Mouse (Mus musculus): ENCODE measurements around the gene Bcl11a. TPM values are rescaled to one million over a fixed set of nuclear protein-coding genes. Genes with fewer than 3 reads are reported as not detected.

Bcl11a gene
- polyA plus RNA-seq, 1 experiment from 2014 or later, result 66.0 TPM

DNA sequence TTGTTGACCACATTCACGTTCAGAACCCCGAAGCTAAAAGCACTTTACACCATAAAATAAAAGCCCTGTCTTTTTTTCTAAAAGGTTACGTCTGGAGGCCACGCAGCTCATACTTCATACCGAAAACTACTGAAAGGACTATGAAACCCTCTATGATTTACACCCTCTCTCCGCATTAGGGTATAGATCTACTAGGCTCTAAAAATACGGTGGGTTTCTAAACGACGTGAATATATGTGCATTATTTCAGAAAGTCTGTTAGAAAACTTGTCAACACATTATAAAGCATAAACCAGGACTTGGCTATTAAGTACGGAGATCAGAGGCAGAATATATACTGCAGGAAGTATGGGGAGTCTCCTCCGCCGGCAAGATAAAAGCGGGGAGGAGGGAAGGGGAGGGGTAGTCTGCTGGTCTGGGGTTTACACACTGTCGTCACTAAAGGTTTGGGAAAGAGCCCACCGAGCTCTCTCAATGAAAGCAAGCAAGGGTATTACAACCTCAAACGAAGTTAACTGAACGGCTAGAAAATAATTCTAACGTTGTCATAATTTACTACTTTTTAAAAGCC lies 3.8 kb upstream of the Bcl11a start:
- peak overlapping the region; percentile 37 for H3K4me3 ChIP-seq
- peaks cover 4% of the 10 kb centered on the region; the same call in 1 of the 2 replicates for H3K27me3 ChIP-seq
- H3K36me3 ChIP-seq, result no peaks in the 10 kb centered on the region
- under 1% methylated on average over 18 of the region's 18 CpGs for WGBS
- H3K4me1 ChIP-seq, result peaks cover 21% of the 10 kb centered on the region
- H3K9me3 ChIP-seq, result no peaks in the 10 kb centered on the region
- peak overlapping the region; percentile 96 for H3K4me2 ChIP-seq (replicated peaks)
- no peak overlapping the region for H3K9ac ChIP-seq (replicated peaks)
- no peak overlapping the region for H3K27ac ChIP-seq (replicated peaks)
- no peak for ATAC-seq (ENCODE audit: low FRiP score, low read depth)

GRCm38 (mm10) chr11:24074634-24075104 lies 3.2 kb upstream of the Bcl11a start, which contains the start of gene A830031A19Rik:
A830031A19Rik (minus strand) TSS chr11:24075054.
- no peaks in the 10 kb centered on the region for H3K36me3 ChIP-seq
- H3K4me2 ChIP-seq (replicated peaks), result peak within 1 kb of the TSS; percentile 96
- H3K9ac ChIP-seq (replicated peaks), result peak within 1 kb of the TSS; percentile 79
- H3K27ac ChIP-seq (replicated peaks), result peak within 1 kb of the TSS; percentile 96
- H3K4me3 ChIP-seq, result peak within 1 kb of the TSS; percentile 67
- under 1% methylated on average over 11 of the region's 11 CpGs for WGBS
- no peak for ATAC-seq (ENCODE audit: low FRiP score, low read depth)
- peaks cover 21% of the 10 kb centered on the region for H3K4me1 ChIP-seq
- peaks cover 4% of the 10 kb centered on the region; the same call in 1 of the 2 replicates for H3K27me3 ChIP-seq
- no peaks in the 10 kb centered on the region for H3K9me3 ChIP-seq

- Histone ChIP-seq H3K4me1 (peaks cover 25% of the 10 kb centered on the region), H3K27me3 (peaks cover 4% of the 10 kb centered on the region; the same call in 1 of the 2 replicates), H3K9ac (replicated peaks) (peak overlapping the region; percentile 79), H3K4me2 (replicated peaks) (peak overlapping the region; percentile 96), H3K4me3 (peak overlapping the region; percentile 67), H3K9me3 (no peaks in the 10 kb centered on the region), H3K36me3 (no peaks in the 10 kb centered on the region), H3K27ac (replicated peaks) (peak overlapping the region; percentile 96)
- WGBS, result under 1% methylated on average over 17 of the region's 17 CpGs
- no peak for ATAC-seq (ENCODE audit: low FRiP score, low read depth)
These were observed 2.2 kb upstream of the Bcl11a start for GRCm38 (mm10) chr11:24075486-24076126.

DNA sequence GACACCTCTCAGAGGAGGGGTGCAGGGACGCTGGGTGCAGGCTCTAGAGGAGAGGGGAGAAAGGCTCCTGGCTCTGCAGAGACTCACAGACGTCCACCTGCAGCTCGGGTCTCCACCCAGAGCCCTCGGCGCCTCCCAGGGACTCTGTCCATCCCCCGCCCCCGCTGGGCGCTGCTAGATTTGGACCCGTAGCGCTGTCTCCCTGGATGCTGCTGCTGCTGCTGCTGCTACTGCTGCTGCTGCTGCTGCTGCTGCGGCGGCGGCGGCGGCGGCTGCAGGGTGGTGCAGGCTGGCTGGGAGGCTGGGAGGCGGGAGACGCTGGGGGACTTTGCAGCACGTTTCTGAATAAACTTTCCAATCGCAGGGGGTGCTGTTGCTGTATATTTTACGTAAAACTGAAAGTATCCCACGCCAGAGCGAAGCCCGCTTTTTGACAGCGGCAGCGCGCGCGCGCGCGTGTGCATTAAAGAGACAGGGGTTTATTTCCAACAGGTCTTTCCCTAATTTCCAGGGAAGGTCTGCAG lies 1.7 kb upstream of the Bcl11a start:
- Histone ChIP-seq H3K36me3 (no peaks in the 10 kb centered on the region), H3K4me2 (replicated peaks) (peak overlapping the region; percentile 96), H3K27me3 (peaks cover 4% of the 10 kb centered on the region; the same call in 1 of the 2 replicates), H3K4me1 (peaks cover 25% of the 10 kb centered on the region), H3K27ac (replicated peaks) (peak overlapping the region; percentile 96), H3K9ac (replicated peaks) (peak overlapping the region; percentile 79), H3K4me3 (peak overlapping the region; percentile 67), H3K9me3 (no peaks in the 10 kb centered on the region)
- under 1% methylated on average over 32 of the region's 32 CpGs for WGBS
- ATAC-seq (ENCODE audit: low FRiP score, low read depth), result peak; percentile 20

GRCm38 (mm10) chr11:24076821-24077730 lies 780 bp upstream of the Bcl11a start:
- peaks cover 4% of the 10 kb centered on the region; the same call in 1 of the 2 replicates for H3K27me3 ChIP-seq
- H3K4me3 ChIP-seq, result peak overlapping the region; percentile 67
- peaks cover 25% of the 10 kb centered on the region for H3K4me1 ChIP-seq
- under 1% methylated on average over 58 of the region's 59 CpGs for WGBS
- H3K9ac ChIP-seq (replicated peaks), result peak overlapping the region; percentile 79
- no peaks in the 10 kb centered on the region for H3K9me3 ChIP-seq
- H3K27ac ChIP-seq (replicated peaks), result peak overlapping the region; percentile 96
- H3K4me2 ChIP-seq (replicated peaks), result peak overlapping the region; percentile 96
- ATAC-seq (ENCODE audit: low FRiP score, low read depth), result peak; percentile 53
- no peaks in the 10 kb centered on the region for H3K36me3 ChIP-seq

DNA sequence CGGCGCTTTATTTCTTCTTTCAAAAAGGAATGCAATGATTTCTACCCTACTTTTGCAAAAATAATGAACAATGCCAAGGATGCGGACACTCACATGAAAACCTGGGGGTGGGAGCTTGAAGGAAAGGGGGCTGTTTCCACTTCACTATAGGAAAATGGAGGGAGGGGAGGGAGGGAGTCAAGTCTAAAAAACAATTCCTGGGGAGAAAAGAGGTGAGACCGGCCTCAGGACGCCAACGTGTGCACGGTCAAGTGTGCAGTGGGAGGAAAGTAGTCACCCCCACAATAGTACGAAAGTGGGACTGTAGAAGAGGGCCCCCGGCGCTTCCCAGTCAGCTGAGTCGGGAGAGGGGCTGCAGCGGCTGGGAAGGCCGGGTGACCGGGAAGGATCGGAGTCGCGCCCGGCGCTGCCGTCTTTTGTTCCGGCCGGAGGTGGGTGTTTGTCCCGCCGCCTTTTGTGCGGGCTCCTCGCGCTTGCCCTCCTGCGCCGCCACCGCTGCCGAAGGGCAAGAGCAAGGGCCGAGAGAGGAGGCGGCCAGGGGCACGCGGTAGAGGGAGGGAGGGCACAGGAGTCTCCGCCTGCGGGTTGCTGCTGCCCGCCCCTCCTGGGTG lies 955 bp downstream of the Bcl11a start:
- under 1% methylated on average over 38 of the region's 38 CpGs for WGBS
- peaks cover 26% of the 10 kb centered on the region for H3K4me1 ChIP-seq
- peak overlapping the region; percentile 96 for H3K27ac ChIP-seq (replicated peaks)

DNA sequence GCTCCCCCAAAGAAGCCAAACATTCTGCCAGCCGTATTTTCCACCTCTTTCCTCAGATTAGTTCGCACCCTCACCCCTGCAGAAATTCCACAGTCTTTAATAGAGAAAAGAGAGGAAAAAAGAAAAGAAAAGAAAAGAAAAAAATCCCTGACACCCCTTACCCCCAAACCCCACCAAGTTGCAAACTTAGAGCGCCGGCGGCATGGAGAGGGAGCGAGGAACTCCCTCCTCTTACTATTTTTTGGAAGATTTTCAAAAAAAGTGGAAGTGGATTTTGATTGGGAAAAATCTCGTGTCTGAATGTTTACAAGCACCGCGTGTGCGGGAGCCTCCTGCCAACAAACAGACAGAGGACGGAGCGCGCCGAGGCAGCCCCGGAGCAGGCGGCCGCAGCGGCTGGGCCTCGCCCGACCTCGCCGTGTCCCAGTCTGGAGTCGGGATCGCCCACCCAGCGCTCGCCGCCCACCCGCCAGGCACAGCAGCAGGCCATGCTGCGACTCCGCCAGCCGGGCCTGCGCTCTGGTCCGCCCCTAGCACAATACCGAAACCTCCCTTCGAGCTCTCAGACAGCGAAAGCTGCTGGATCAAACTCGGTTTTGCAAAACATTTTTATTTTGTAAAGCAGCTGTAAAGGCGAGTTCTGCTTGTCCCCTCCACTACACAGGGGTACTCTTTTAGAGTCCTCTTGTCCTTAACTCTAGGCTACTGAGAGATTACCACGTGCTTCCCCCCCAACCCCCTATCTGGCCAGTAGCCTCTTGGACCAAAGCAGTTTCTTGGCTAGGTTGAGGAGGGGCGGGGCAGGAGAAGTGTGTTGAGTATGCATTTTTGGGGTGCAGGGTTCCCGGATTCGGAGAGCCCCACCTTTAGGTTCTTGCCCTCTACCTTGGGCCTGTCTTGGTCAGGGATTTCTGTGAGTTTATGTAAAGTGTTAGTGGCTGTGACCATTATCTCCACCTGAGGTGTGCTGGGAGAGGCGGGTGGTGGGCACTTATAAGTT lies 1.8 kb downstream of the Bcl11a start:
- H3K27me3 ChIP-seq, result no peaks in the 10 kb centered on the region
- WGBS, result under 1% methylated on average over 42 of the region's 43 CpGs
- H3K9me3 ChIP-seq, result no peaks in the 10 kb centered on the region
- peaks cover 23% of the 10 kb centered on the region for H3K4me1 ChIP-seq
- ATAC-seq (ENCODE audit: low FRiP score, low read depth), result no peak
- H3K4me3 ChIP-seq, result peak overlapping the region; percentile 67
- H3K27ac ChIP-seq (replicated peaks), result peak overlapping the region; percentile 96
- H3K9ac ChIP-seq (replicated peaks), result peak overlapping the region; percentile 79
- peak overlapping the region; percentile 96 for H3K4me2 ChIP-seq (replicated peaks)
- no peaks in the 10 kb centered on the region for H3K36me3 ChIP-seq

More for the DNA sequence above, 955 bp downstream of the Bcl11a start:
- Histone ChIP-seq H3K27me3 (no peaks in the 10 kb centered on the region), H3K36me3 (no peaks in the 10 kb centered on the region), H3K4me3 (peak overlapping the region; percentile 67), H3K9ac (replicated peaks) (peak overlapping the region; percentile 79), H3K9me3 (no peaks in the 10 kb centered on the region), H3K4me2 (replicated peaks) (peak overlapping the region; percentile 96)
- no peak for ATAC-seq (ENCODE audit: low FRiP score, low read depth)

- under 1% methylated on average over 30 of the region's 30 CpGs for WGBS
- Histone ChIP-seq H3K9ac (replicated peaks) (peak overlapping the region; percentile 79), H3K4me3 (peak overlapping the region; percentile 67), H3K9me3 (no peaks in the 10 kb centered on the region), H3K4me1 (peaks cover 23% of the 10 kb centered on the region), H3K27ac (replicated peaks) (peak overlapping the region; percentile 96), H3K36me3 (peaks cover 6% of the 10 kb centered on the region; the same call in 1 of the 2 replicates), H3K4me2 (replicated peaks) (peak overlapping the region; percentile 96), H3K27me3 (no peaks in the 10 kb centered on the region)
- ATAC-seq (ENCODE audit: low FRiP score, low read depth), result peak; percentile 2
These were observed 2.7 kb downstream of the Bcl11a start for GRCm38 (mm10) chr11:24080541-24080940.

- Histone ChIP-seq H3K27me3 (no peaks in the 10 kb centered on the region), H3K27ac (replicated peaks) (peak overlapping the region; percentile 96), H3K36me3 (peaks cover 12% of the 10 kb centered on the region; the same call in 1 of the 2 replicates), H3K4me1 (peaks cover 28% of the 10 kb centered on the region), H3K9ac (replicated peaks) (peak overlapping the region; percentile 79), H3K4me2 (replicated peaks) (peak overlapping the region; percentile 96), H3K9me3 (no peaks in the 10 kb centered on the region), H3K4me3 (peak overlapping the region; percentile 67)
- peak; percentile 29 for ATAC-seq (ENCODE audit: low FRiP score, low read depth)
- WGBS, result under 1% methylated on average over 35 of the region's 35 CpGs
These were observed 3.3 kb downstream of the Bcl11a start for GRCm38 (mm10) chr11:24081016-24081686.

All from midbrain, embryonic 12.5 days (tissue).